Mouse (Mus musculus): ENCODE measurements around the gene Agps. TPM values are rescaled to one million over a fixed set of nuclear protein-coding genes. Genes with fewer than 3 reads are reported as not detected.

Gene Agps
- polyA plus RNA-seq, 1 experiment, result 13.8 TPM

DNA sequence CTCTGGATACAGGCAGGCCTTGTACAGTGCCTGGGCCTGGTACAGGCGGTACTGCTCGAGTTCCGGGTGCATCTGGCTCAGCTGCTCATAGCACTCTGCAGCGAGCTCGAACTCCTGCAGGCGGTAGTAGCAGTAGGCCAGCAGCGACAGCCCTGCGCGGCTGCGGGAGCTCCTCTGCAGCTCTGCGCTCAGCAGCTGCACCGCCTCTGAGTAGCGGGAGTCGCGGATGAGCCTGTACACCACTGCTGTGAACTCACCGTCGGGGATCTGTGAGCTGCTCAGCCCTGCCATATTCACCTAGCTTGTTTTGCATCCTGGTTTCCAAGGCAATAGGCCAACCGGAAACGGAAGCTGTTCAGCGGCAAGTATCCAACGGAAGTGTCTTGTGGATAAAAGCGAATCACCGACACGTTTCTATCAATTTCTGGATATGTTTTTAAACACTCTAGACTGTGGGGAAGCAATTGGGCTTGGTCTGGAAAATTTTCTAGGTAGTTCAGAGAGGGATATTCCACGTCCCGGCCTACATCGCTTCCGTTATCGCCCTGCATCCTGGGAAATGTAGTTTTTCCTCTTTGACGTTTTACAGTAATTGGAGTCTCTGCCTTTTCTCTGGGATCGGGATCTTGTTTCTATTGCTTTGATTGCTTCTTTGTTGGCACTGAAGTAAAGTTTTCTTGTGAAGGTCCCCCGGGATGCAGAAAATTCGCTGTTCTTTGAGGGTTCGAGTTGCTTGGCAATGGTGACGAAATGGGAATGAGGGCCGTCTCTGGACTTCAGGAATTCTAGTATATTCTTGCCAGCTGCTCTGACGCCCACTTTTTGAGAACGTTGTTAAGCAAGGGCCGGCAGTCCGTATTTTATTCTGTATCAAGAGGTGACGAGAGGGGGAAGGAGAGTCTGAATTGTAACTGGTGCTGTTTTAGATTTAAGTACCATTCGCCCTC is 106.4 kb downstream of the Agps start, which contains the start of gene Ttc30b:
TSS of gene Ttc30b (minus strand) at position 469 of the 947 bp plus-strand sequence.
- H3K4me1 ChIP-seq (ENCODE audit: control insufficient read depth, insufficient read depth, low read length), result no peaks in the 10 kb centered on the region
- peak within 1 kb of the TSS; percentile 59 for H3K4me3 ChIP-seq (ENCODE audit: insufficient read depth, low read length)
- peak within 1 kb of the TSS; percentile 88 for H3K27ac ChIP-seq (ENCODE audit: insufficient read depth, low read length)
- peak; percentile 45; the same call in 1 of the 2 replicates for TF ChIP-seq POLR2A (IDR thresholded peaks at IDR 0.05; ENCODE audit: extremely low read depth, insufficient read depth, low read length)
- TF ChIP-seq CTCF (IDR thresholded peaks at IDR 0.05; ENCODE audit: extremely low read depth, insufficient read depth, low read length), result no peak

DNA sequence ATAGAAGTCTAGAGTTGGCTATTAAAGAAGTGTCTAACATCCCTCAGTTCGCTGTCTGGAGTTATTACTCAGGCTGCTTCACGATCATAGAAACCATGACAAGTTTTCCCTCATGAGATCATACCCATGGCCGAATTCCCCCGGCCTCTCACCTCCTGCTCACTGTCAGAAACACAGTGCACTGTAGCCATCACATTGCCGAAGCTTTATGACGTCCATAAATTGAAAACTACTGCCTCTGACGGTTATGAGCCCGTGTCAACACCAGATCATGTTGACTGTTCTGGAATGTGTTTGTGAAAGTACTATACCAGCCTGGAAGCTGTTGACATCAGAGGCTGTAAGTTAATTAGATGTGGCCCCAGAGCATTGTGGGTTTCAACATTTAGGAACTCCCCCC is 118.7 kb downstream of the Agps start:
- TF ChIP-seq CTCF (IDR thresholded peaks at IDR 0.05; ENCODE audit: extremely low read depth, insufficient read depth, low read length), result no peak
- TF ChIP-seq POLR2A (IDR thresholded peaks at IDR 0.05; ENCODE audit: extremely low read depth, insufficient read depth, low read length), result no peak
- Histone ChIP-seq H3K27ac (ENCODE audit: insufficient read depth, low read length) (no peak overlapping the region), H3K4me1 (ENCODE audit: control insufficient read depth, insufficient read depth, low read length) (no peaks in the 10 kb centered on the region), H3K4me3 (ENCODE audit: insufficient read depth, low read length) (no peak overlapping the region)

DNA sequence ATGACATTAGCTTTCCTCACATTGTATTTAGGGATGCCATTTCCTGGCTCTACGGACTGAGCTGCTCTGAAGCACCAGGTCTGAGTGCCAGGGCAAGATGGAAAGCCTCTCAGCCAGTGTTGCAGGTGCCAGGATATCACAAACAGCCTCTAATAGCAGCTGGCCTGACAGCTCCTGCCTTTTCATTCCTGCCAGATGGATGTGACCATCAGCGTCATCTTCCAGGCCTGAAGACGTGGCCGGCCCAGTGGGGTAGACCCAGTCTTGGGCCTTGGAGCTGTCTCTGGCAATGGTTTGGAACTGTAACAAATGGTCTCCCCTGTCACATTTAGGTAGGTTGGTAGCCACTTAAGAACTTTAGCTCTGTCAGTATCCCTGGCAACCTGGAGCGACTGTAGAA is 121.3 kb downstream of the Agps start:
- TF ChIP-seq CTCF (IDR thresholded peaks at IDR 0.05; ENCODE audit: extremely low read depth, insufficient read depth, low read length), result no peak
- no peak for TF ChIP-seq POLR2A (IDR thresholded peaks at IDR 0.05; ENCODE audit: extremely low read depth, insufficient read depth, low read length)

GRCm38 (mm10) chr2:75955709-75956108 is 123.7 kb downstream of the Agps start:
- TF ChIP-seq POLR2A (IDR thresholded peaks at IDR 0.05; ENCODE audit: extremely low read depth, insufficient read depth, low read length) (no peak), CTCF (IDR thresholded peaks at IDR 0.05; ENCODE audit: extremely low read depth, insufficient read depth, low read length) (no peak)
- Histone ChIP-seq H3K27ac (ENCODE audit: insufficient read depth, low read length) (no peak overlapping the region), H3K4me3 (ENCODE audit: insufficient read depth, low read length) (no peak overlapping the region), H3K4me1 (ENCODE audit: control insufficient read depth, insufficient read depth, low read length) (no peaks in the 10 kb centered on the region; the same call in 1 of the 2 replicates)

More for the DNA sequence above, 121.3 kb downstream of the Agps start:
- no peaks in the 10 kb centered on the region; the same call in 1 of the 2 replicates for H3K4me1 ChIP-seq (ENCODE audit: control insufficient read depth, insufficient read depth, low read length)
- no peak overlapping the region for H3K4me3 ChIP-seq (ENCODE audit: insufficient read depth, low read length)
- no peak overlapping the region for H3K27ac ChIP-seq (ENCODE audit: insufficient read depth, low read length)

- H3K4me1 ChIP-seq (ENCODE audit: control insufficient read depth, insufficient read depth, low read length), result no peaks in the 10 kb centered on the region; the same call in 1 of the 2 replicates
- no peak overlapping the region for H3K4me3 ChIP-seq (ENCODE audit: insufficient read depth, low read length)
- TF ChIP-seq CTCF (IDR thresholded peaks at IDR 0.05; ENCODE audit: extremely low read depth, insufficient read depth, low read length), result no peak
- TF ChIP-seq POLR2A (IDR thresholded peaks at IDR 0.05; ENCODE audit: extremely low read depth, insufficient read depth, low read length), result no peak
- no peak overlapping the region for H3K27ac ChIP-seq (ENCODE audit: insufficient read depth, low read length)
Observed at GRCm38 (mm10) chr2:75959183-75959849, 127.3 kb downstream of the Agps start.

- H3K4me1 ChIP-seq (ENCODE audit: control insufficient read depth, insufficient read depth, low read length), result no peaks in the 10 kb centered on the region; the same call in 1 of the 2 replicates
- no peak for TF ChIP-seq POLR2A (IDR thresholded peaks at IDR 0.05; ENCODE audit: extremely low read depth, insufficient read depth, low read length)
- no peak for TF ChIP-seq CTCF (IDR thresholded peaks at IDR 0.05; ENCODE audit: extremely low read depth, insufficient read depth, low read length)
- H3K4me3 ChIP-seq (ENCODE audit: insufficient read depth, low read length), result no peak overlapping the region
- H3K27ac ChIP-seq (ENCODE audit: insufficient read depth, low read length), result no peak overlapping the region
Observed at GRCm38 (mm10) chr2:75959850-75960365, 127.9 kb downstream of the Agps start.

GRCm38 (mm10) chr2:75960366-75961330 is 128.7 kb downstream of the Agps start:
- TF ChIP-seq POLR2A (IDR thresholded peaks at IDR 0.05; ENCODE audit: extremely low read depth, insufficient read depth, low read length) (no peak), CTCF (IDR thresholded peaks at IDR 0.05; ENCODE audit: extremely low read depth, insufficient read depth, low read length) (no peak)
- no peak overlapping the region for H3K4me3 ChIP-seq (ENCODE audit: insufficient read depth, low read length)
- no peaks in the 10 kb centered on the region; the same call in 1 of the 2 replicates for H3K4me1 ChIP-seq (ENCODE audit: control insufficient read depth, insufficient read depth, low read length)
- H3K27ac ChIP-seq (ENCODE audit: insufficient read depth, low read length), result no peak overlapping the region

- TF ChIP-seq POLR2A (IDR thresholded peaks at IDR 0.05; ENCODE audit: extremely low read depth, insufficient read depth, low read length) (no peak), CTCF (IDR thresholded peaks at IDR 0.05; ENCODE audit: extremely low read depth, insufficient read depth, low read length) (no peak)
- H3K27ac ChIP-seq (ENCODE audit: insufficient read depth, low read length), result no peak overlapping the region
- no peaks in the 10 kb centered on the region for H3K4me1 ChIP-seq (ENCODE audit: control insufficient read depth, insufficient read depth, low read length)
- no peak overlapping the region for H3K4me3 ChIP-seq (ENCODE audit: insufficient read depth, low read length)
Observed at GRCm38 (mm10) chr2:75963211-75963840, 131.3 kb downstream of the Agps start.

Measured in cortical plate, adult 2 months (tissue).